ENCODE assay signal across 9 mouse cellular contexts in the genomic region with DNA sequence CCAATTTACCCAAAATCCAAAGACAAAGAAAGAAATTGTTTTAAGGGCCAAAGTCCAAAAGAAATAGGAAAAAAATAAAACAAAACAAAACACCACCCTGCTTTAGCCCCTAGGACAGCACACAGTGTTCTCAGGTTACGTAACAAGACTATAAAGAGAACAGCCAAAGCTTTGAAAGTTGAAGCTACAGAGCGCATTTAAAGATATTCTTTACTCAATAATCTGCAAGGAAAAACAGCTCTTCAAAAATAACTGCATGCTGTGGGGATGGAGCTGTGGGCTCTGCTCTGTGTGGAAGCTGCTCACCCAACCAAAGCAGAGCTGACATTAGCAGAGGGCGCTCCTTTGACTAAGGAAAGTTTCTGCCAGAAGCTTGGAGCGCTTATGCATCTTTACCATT.
DNase-seq lines count a peak whose midpoint lies in the region; TF ChIP-seq lines count a peak whose summit lies in the region.
"Had no signal": no experiment of that assay in that cellular context is flagged by ENCODE, and none has a peak within 500 bp of the region (broad histone marks: within the 10 kb centered on the region; RNA-seq: fewer than 3 reads in every experiment).

No protein-coding gene starts in this region.

- H3K27ac ChIP-seq in cerebellum, adult 2 months (ENCODE audit: insufficient read depth, low read length), result peak overlapping the region; percentile 32; the same call in 1 of the 2 replicates
- peak overlapping the region; percentile 88 for H3K27ac ChIP-seq in kidney, adult 2 months (ENCODE audit: insufficient read depth, low read depth, low read length)
- H3K27ac ChIP-seq: neural tube, embryonic 13.5 days had no signal

- peak in 1 of 2 experiments; percentile 38 for DNase-seq in cerebellum, adult 2 months
- no peak for DNase-seq in cerebellum, postnatal 36 days
- DNase-seq in kidney, adult 2 months, result peak; percentile 60
- DNase-seq in kidney, postnatal 4 days, result no peak
- DNase-seq in brain, adult 2 months (ENCODE audit: low read depth, low spot score), result peak; percentile 82
- DNase-seq in left cerebral cortex, postnatal 36 days (ENCODE audit: low spot score in 2 of 2), result peak; percentile 32 to 57
- no peak for DNase-seq in retina, embryonic 14.5 days (ENCODE audit: low spot score)
- no peak for DNase-seq in adrenal gland, adult 2 months

- WGBS in cerebellum, adult 2 months, result 76% methylated on average over 4 of the region's 4 CpGs
- WGBS in kidney, adult 2 months, result 32% methylated on average over 4 of the region's 4 CpGs

- intact Hi-C loops in left cerebral cortex, postnatal 36 days (cut with DNase I), result loop anchor here (2.0 kb wide), 1 partner anchor 52 kb away; no protein-coding TSS in a partner anchor

- no peak for TF ChIP-seq CTCF in cerebellum, adult 2 months (IDR thresholded peaks at IDR 0.05; ENCODE audit: borderline replicate concordance, insufficient read depth, low read depth, low read length)
- TF ChIP-seq CTCF in kidney, adult 2 months (conservative IDR thresholded peaks at IDR 0.05; ENCODE audit: insufficient read depth, insufficient read length, low read depth, low read length), result no peak

- no peaks in the 10 kb centered on the region for H3K36me3 ChIP-seq in kidney, adult 2 months (ENCODE audit: control insufficient read depth, insufficient read depth, low read length)

- H3K4me1 ChIP-seq in cerebellum, adult 2 months (ENCODE audit: control insufficient read depth, insufficient read depth, low read length), result peaks cover 8% of the 10 kb centered on the region
- peaks cover 27% of the 10 kb centered on the region for H3K4me1 ChIP-seq in kidney, adult 2 months (ENCODE audit: control insufficient read depth, insufficient read depth, low read length)

- no peak overlapping the region for H3K4me3 ChIP-seq in cerebellum, adult 2 months (replicated peaks; ENCODE audit: insufficient read depth, low read depth, low read length)
- H3K4me3 ChIP-seq in kidney, adult 2 months (ENCODE audit: insufficient read depth, low read depth, low read length), result no peak overlapping the region
- H3K4me3 ChIP-seq: neural tube, embryonic 13.5 days had no signal

- H3K27me3 ChIP-seq in cerebellum, adult 2 months (ENCODE audit: control insufficient read depth, insufficient read depth, low read length), result no peaks in the 10 kb centered on the region
- H3K27me3 ChIP-seq in kidney, adult 2 months (replicated peaks; ENCODE audit: control insufficient read depth, insufficient read depth, low read length), result no peaks in the 10 kb centered on the region
- H3K27me3 ChIP-seq: neural tube, embryonic 13.5 days had no signal

- no peak for TF ChIP-seq POLR2A in cerebellum, adult 2 months (IDR thresholded peaks at IDR 0.05; ENCODE audit: borderline replicate concordance, insufficient read depth, low read length)
- no peak for TF ChIP-seq POLR2A in kidney, adult 2 months (IDR thresholded peaks at IDR 0.05; ENCODE audit: low read depth, low read length)

Comparison
In these comparisons a context has a peak if more than half of its experiments do, and no peak if none do; other contexts are left out.
1. DNase-seq: peak in kidney, adult 2 months (single experiment), brain, adult 2 months (single experiment) and left cerebral cortex, postnatal 36 days (2 of 2); none in cerebellum, postnatal 36 days (0 of 2), kidney, postnatal 4 days (0 of 2), retina, embryonic 14.5 days (single experiment) and adrenal gland, adult 2 months (single experiment).